Mouse (Mus musculus) hindbrain, embryonic 16.5 days (tissue): ENCODE data around the gene Rcor2. TPM values are rescaled to one million over a fixed set of nuclear protein-coding genes. Genes with fewer than 3 reads are reported as not detected.

ENCODE experiments used
- ATAC-seq: fragments of 200-750 bp; cut with Nextera tagmentation; 2 replicates; pipeline ENCODE4 v1.8.0; 2017; ENCODE audit warnings: moderate TSS enrichment, moderate library complexity
- H3K27ac ChIP-seq: fragments of 300-500 bp; sonication (generic); 2 replicates; pipeline ENCODE4 v1.5.1; 2014; ENCODE audit warnings: low read depth, mild to moderate bottlenecking, control low read depth, low read length, moderate library complexity
- H3K27me3 ChIP-seq: fragments of 300-500 bp; sonication (generic); replicated peaks from 2 replicates; pipeline ENCODE4 v1.6.1; 2014; ENCODE audit warnings: low read length; ENCODE audit not compliant: control insufficient read depth, insufficient read depth
- H3K36me3 ChIP-seq: fragments of 300-500 bp; sonication (generic); 2 replicates; pipeline ENCODE4 v1.6.1; 2014; ENCODE audit warnings: mild to moderate bottlenecking, low read length, moderate library complexity, mixed read lengths; ENCODE audit not compliant: control insufficient read depth, insufficient read depth
- H3K4me1 ChIP-seq: fragments of 300-500 bp; sonication (generic); 2 replicates; pipeline ENCODE4 v1.6.1; 2014; ENCODE audit warnings: low read depth, low read length; ENCODE audit not compliant: control insufficient read depth, insufficient read depth
- H3K4me2 ChIP-seq: fragments of 300-500 bp; sonication (generic); 2 replicates; pipeline ENCODE4 v1.6.1; 2014; ENCODE audit warnings: mild to moderate bottlenecking, low read length, control low read depth, moderate library complexity
- H3K4me3 ChIP-seq: fragments of 300-500 bp; sonication (generic); 2 replicates; pipeline ENCODE4 v1.5.1; 2014; ENCODE audit warnings: mild to moderate bottlenecking, low read length, control low read depth, moderate library complexity
- H3K9ac ChIP-seq: fragments of 300-500 bp; sonication (generic); 2 replicates; pipeline ENCODE4 v1.6.1; 2014; ENCODE audit warnings: low read depth, mild to moderate bottlenecking, control low read depth, low read length, moderate library complexity
- H3K9me3 ChIP-seq: fragments of 300-500 bp; sonication (generic); 2 replicates; pipeline ENCODE4 v1.6.1; 2014; ENCODE audit warnings: mild to moderate bottlenecking, low read length, moderate library complexity; ENCODE audit not compliant: control insufficient read depth
- WGBS: fragments of 180-500 bp; shearing (Covaris S2); extraction: QIAGEN DNeasy Blood & Tissue Kit; methylation state at CpG from one replicate; pipeline ENCODE4 v1.1.7; 2014; 5-methylcytosine and 5-hydroxymethylcytosine counted together
- polyA plus RNA-seq: library from polyadenylated mRNA; unstranded; fragments of >200 nt; fragmentation: Nextera tagmentation; extraction: Ambion mirVana; gene quantifications from 2 replicates; pipeline ENCODE4 v1.2.1, GENCODE M21; 2015

Rcor2 gene
- polyA plus RNA-seq, 1 experiment from 2014 or later: 10.5 TPM

DNA sequence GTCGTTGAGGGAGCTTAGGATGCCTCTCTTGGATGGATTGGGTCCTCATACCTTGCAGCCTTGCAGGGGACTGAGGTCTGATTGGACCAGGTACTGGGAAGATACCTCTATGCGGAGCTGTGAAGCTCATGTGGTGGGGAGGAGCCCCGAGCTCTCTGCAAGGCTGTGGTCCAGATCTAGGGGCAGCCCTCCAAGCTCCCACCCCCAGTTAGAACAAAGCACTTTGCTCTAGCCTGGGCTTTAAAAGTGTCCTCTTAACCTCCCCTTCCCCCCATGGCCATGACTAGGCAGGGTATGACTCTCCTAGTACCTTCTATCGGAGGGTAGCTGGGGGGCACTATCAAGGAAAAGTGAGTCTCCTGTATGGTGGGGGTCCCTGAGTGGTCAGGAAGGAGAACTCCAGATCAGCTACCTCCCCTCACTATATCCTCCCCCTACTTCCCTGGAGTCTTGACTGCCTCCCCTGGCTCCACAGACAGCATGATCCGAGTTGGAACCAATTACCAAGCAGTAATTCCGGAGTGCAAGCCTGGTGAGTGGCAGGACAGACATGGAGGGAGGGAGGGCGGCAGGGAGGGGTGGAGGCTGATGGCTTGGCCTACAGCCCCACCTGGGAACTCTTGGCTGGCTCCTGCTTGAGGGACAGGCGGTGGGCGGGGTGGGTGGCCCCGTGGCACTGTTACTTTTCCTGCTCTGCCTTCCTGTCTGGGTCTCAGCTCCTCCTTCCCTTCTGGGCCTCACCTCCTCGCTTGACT lies 2.3 kb downstream of the Rcor2 start:
- Histone ChIP-seq H3K4me1 (peaks cover 56% of the 10 kb centered on the region), H3K27me3 (no peaks in the 10 kb centered on the region), H3K36me3 (peaks cover 13% of the 10 kb centered on the region), H3K4me2 (peak overlapping the region; percentile 86), H3K27ac (peak overlapping the region; percentile 93), H3K4me3 (peak overlapping the region; percentile 82), H3K9me3 (no peaks in the 10 kb centered on the region), H3K9ac (peak overlapping the region; percentile 91)
- ATAC-seq: peak; percentile 5; the same call in 1 of the 2 replicates
- 8% methylated on average over 11 of the region's 11 CpGs for WGBS

DNA sequence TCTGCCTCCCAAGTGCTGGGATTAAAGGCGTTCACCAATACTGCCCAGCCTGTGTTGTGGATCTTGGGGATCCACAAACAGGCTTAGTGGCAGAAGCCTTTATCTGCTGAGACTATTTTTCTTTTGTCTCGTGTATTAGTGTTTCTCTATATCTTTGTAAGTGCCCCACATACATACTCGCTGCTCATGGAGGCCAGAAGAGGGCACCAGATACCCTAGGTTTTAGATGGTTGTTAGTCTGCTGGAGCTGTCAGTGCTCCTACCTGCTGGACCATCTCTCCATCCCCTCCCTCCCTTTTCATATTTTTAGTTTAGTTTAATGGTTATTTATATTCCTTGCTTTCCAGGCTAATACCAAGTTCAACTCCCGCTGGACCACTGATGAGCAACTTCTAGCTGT lies 6.4 kb downstream of the Rcor2 start:
- Histone ChIP-seq H3K27ac (no peak overlapping the region), H3K4me3 (no peak overlapping the region), H3K4me2 (no peak overlapping the region), H3K9me3 (no peaks in the 10 kb centered on the region), H3K4me1 (peaks cover 45% of the 10 kb centered on the region), H3K27me3 (no peaks in the 10 kb centered on the region), H3K9ac (no peak overlapping the region), H3K36me3 (peaks cover 21% of the 10 kb centered on the region)
- ATAC-seq: no peak
- WGBS: 93% methylated on average over 4 of the region's 4 CpGs

DNA sequence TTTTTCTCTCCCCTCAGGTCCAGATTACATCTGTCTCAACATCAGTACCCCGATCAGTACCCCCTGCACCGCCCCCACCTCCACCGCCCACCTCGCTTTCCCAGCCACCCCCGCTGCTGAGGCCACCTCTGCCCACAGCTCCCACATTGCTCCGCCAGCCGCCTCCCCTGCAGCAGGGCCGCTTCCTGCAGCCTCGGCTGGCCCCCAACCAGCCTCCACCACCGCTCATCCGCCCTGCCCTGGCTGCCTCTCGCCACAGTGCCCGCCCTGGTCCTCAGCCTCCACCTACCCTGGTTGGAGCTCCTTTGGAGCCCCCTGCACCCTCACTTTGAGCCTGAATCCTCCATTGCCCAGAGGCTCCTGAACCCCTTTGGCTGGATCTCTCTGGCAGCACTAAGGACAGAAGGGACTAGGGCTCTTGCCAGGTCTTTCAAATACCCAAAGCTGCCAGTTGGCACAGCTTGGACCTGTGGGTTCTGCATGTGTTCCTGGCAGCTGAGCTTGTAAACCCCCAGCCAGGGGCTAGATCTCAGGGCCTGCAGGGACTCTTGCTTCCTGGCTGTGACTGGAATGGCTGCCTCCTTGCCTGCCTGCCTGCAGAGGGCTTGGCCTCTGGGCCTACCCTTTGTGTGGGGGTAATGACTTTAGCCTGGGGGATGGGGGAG lies 7.3 kb downstream of the Rcor2 start:
- Histone ChIP-seq H3K27me3 (no peaks in the 10 kb centered on the region), H3K27ac (peak overlapping the region; percentile 80), H3K4me1 (peaks cover 42% of the 10 kb centered on the region), H3K9ac (peak overlapping the region; percentile 30; the same call in 1 of the 2 replicates), H3K9me3 (no peaks in the 10 kb centered on the region), H3K36me3 (peaks cover 21% of the 10 kb centered on the region), H3K4me3 (no peak overlapping the region), H3K4me2 (no peak overlapping the region)
- WGBS: 78% methylated on average over 13 of the region's 13 CpGs
- peak; percentile 46 for ATAC-seq

DNA sequence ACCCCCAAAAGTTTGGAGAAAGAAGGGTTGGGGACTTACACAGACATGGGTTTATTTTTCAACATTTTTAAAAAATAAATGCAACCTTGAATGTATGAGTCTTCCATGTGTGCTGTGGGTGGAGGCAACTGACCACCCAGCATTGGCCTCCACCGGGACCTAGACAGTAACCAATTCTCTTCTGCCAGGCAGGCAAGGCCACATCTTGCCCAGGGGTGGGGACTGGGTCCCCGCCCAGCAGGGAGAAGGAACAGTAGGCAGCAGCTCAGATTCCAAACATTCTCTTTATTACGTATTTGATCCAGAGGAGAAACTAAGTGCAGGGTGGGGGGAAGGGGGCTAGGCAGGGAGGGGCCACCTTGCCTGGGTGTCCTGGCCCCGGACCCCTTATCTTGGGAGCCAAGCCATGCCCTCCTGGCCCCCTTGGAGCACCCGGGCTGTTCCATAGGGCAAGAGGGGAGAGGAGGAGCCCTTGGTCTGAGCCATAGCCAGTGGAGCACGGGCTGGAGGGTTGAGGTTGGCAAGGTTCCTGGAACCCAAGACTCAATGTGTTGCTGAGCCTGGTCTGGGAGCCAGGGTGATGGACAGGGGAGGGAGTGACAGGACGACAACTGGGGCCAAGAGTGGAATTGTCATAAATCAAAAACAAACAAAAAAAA lies 8.1 kb downstream of the Rcor2 start:
- H3K9ac ChIP-seq: 0 out of 2 replicates have a peak overlapping the region, but pooled peaks have one; percentile 13
- H3K4me3 ChIP-seq: no peak overlapping the region
- 40% methylated on average over 7 of the region's 7 CpGs for WGBS
- H3K36me3 ChIP-seq: peaks cover 21% of the 10 kb centered on the region
- no peak overlapping the region for H3K4me2 ChIP-seq
- no peaks in the 10 kb centered on the region for H3K9me3 ChIP-seq
- peak overlapping the region; percentile 80 for H3K27ac ChIP-seq
- H3K27me3 ChIP-seq: no peaks in the 10 kb centered on the region
- no peak for ATAC-seq
- H3K4me1 ChIP-seq: peaks cover 34% of the 10 kb centered on the region

DNA sequence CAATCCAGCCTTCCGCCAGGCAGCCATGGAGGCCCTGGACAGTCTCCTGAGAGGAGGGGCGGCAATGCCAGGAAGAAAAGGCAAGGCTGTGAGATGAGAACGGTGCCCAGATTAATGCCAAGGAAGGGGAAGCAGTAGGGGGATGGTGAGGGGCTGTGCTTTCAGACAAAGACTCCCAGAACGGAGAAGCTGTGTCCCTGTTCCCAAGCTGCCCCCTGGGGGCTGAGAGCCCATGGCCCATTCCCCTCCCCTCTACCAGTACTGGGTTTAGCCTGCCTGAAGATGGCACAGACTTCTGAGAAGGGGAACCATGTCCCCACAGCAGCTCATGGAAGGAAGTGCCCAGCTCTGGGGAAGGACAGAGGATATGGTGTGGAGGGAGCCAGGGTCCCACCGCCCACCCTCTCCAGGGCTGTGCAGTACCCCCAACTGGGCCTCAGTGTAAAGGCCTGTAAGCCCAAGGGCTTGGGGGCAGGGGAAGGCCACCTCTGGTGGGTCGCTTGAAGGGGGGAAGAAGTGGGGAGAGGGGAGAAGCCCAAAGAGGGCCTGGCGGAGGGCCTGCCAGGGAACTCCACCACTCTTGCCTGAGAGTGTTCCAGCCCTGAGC lies 9.0 kb downstream of the Rcor2 start:
- peak overlapping the region; percentile 18 for H3K9ac ChIP-seq
- H3K27me3 ChIP-seq: no peaks in the 10 kb centered on the region
- H3K4me2 ChIP-seq: no peak overlapping the region
- peaks cover 21% of the 10 kb centered on the region for H3K36me3 ChIP-seq
- peaks cover 28% of the 10 kb centered on the region for H3K4me1 ChIP-seq
- peak overlapping the region; percentile 81 for H3K27ac ChIP-seq
- ATAC-seq: peak; percentile 52
- no peak overlapping the region for H3K4me3 ChIP-seq
- H3K9me3 ChIP-seq: no peaks in the 10 kb centered on the region
- WGBS: 30% methylated on average over 7 of the region's 7 CpGs

DNA sequence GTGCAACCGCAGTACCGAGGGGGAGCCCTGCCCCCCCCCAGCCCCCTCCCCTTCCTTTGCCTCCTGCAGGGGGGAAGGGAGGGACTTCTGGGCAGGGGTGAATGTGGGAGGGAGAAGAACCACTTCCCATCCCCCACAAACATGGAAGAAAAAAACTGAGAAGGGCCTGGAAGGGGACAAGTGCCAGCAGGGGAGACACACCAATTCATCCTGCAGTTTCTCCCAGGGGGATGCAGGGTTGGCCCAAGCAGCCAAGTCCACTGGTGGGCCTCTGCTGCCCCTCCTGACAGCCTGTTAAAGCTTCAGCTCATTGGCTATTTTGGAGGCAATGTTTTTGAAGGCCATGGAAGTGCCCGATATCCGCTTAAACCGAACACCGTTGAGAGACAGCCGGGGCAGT lies 9.7 kb downstream of the Rcor2 start:
- H3K4me2 ChIP-seq: no peak overlapping the region
- no peaks in the 10 kb centered on the region for H3K27me3 ChIP-seq
- no peak overlapping the region for H3K4me3 ChIP-seq
- peak overlapping the region; percentile 81; the same call in 1 of the 2 replicates for H3K27ac ChIP-seq
- no peaks in the 10 kb centered on the region for H3K9me3 ChIP-seq
- 58% methylated on average over 7 of the region's 7 CpGs for WGBS
- H3K4me1 ChIP-seq: peaks cover 28% of the 10 kb centered on the region
- no peak overlapping the region for H3K9ac ChIP-seq
- H3K36me3 ChIP-seq: peaks cover 22% of the 10 kb centered on the region
- ATAC-seq: no peak

DNA sequence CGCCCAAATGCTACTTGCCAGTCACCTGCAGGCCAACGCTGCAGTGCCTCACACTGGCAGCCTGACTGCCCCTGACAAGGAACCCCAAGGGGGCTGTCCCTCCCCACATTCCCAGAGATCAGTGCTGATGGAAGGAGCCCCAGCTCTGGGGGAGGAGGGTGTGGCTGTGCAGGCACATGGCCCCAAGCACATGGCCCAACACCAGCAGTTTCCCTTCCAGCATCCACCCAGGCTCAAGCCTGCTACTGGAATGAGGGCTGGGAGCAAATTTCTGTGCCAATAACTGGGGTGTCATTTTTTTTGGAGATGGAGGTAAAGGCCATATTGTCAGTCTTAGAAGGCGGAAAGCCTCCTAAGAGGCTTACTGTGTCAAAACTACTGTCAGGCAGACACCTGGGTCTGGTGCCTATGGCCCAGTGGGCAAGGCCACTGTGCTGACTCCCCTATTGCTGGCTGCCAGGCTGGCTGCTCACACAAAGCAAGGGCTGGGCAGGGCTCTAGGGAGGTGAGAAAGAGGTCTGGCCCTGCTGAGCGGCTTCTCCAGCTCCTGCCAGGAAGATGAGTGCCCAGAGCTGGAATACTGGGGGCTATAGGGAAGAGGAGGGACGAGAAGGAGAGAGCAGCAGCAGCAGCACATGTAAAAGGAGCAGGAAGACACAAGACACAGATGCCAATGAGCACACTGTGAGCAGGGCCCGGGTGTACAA lies 11.2 kb downstream of the Rcor2 start:
- Histone ChIP-seq H3K36me3 (peaks cover 32% of the 10 kb centered on the region), H3K27me3 (no peaks in the 10 kb centered on the region), H3K9ac (peak overlapping the region; percentile 2; the same call in 1 of the 2 replicates), H3K27ac (peak overlapping the region; percentile 60; the same call in 1 of the 2 replicates), H3K4me2 (no peak overlapping the region), H3K9me3 (no peaks in the 10 kb centered on the region), H3K4me1 (peaks cover 28% of the 10 kb centered on the region), H3K4me3 (no peak overlapping the region)
- WGBS: 62% methylated on average over 6 of the region's 6 CpGs
- ATAC-seq: no peak

DNA sequence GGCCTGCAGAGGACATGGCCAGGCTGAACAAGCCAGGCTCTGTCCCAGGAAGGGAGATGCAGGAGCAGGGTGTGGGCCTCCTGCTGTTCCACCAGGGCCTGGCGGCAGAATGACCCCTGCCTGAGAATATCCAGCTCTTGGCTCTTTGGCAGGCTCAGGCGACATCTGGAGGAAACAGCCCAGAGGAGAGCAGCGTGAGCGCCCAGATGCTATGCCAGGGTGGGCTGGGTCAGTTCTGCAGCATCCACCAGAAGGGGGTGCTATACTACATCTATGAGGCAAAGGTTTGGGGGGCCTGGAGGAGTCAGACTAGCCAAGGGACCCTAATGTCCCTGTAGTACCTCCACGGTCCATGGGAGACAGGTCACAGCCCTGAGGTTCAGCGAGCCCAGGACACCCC lies 12.0 kb downstream of the Rcor2 start:
- H3K4me3 ChIP-seq: no peak overlapping the region
- H3K27ac ChIP-seq: peak overlapping the region; percentile 60; the same call in 1 of the 2 replicates
- H3K4me1 ChIP-seq: peaks cover 25% of the 10 kb centered on the region
- H3K9ac ChIP-seq: peak overlapping the region; percentile 2; the same call in 1 of the 2 replicates
- H3K27me3 ChIP-seq: no peaks in the 10 kb centered on the region
- H3K9me3 ChIP-seq: no peaks in the 10 kb centered on the region
- H3K4me2 ChIP-seq: no peak overlapping the region
- peaks cover 31% of the 10 kb centered on the region for H3K36me3 ChIP-seq
- WGBS: 43% methylated on average over 6 of the region's 6 CpGs
- no peak for ATAC-seq
